8 mouse cellular contexts compared by ENCODE assay signal in the genomic region with DNA sequence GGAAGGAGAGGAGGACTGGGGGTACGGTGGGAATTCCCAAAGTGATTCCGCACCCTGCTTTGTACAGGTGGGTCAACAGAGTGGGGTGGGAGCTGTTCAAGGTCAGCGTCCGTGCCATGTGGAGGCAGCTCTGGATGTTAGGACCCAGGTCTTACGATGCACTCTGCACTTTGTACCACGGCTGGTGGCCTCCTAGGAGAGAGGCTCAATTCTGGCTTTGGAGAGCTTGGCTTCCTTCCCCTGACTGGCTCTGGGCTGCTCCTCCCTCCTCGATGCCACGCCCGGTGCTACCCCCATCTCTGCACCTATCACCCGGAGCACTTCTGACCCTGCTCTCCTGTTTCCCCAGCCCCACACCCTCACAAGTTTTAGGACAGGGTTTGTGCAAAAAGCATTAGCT. TPM values are rescaled to one million over a fixed set of nuclear protein-coding genes. Genes with fewer than 3 reads are reported as not detected.
DNase-seq lines count a peak whose midpoint lies in the region; ATAC-seq and TF ChIP-seq lines count a peak whose summit lies in the region.

No protein-coding gene starts in this region.

- no peak for ATAC-seq in heart, embryonic 11.5 days (replicated peaks; ENCODE audit: insufficient number of reproducible peaks, low FRiP score, low TSS enrichment)
- ATAC-seq in liver, embryonic 15.5 days (ENCODE audit: insufficient read depth) = peak; percentile 84
- peak; percentile 41 for ATAC-seq in stomach, embryonic 16.5 days (ENCODE audit: insufficient read depth, low FRiP score)

- H3K9ac ChIP-seq in heart, embryonic 11.5 days (ENCODE audit: low read depth, low read length) = peak overlapping the region; percentile 61; the same call in 1 of the 2 replicates
- peak overlapping the region; percentile 25; the same call in 1 of the 2 replicates for H3K9ac ChIP-seq in liver, embryonic 15.5 days
- H3K9ac ChIP-seq in stomach, embryonic 16.5 days (ENCODE audit: low read length) = peak overlapping the region; percentile 73

- H3K4me3 ChIP-seq in heart, embryonic 11.5 days (ENCODE audit: low read depth, low read length) = peak overlapping the region; percentile 51
- H3K4me3 ChIP-seq in liver, embryonic 15.5 days (replicated peaks) = peak overlapping the region; percentile 64
- H3K4me3 ChIP-seq in stomach, embryonic 16.5 days (replicated peaks; ENCODE audit: low read length) = peak overlapping the region; percentile 69

- 6% methylated on average over 10 of the region's 10 CpGs for WGBS in heart, embryonic 11.5 days (ENCODE audit: insufficient replicate concordance)
- WGBS in liver, embryonic 15.5 days (ENCODE audit: insufficient replicate concordance) = 11% methylated on average over 10 of the region's 10 CpGs
- WGBS in stomach, embryonic 16.5 days = 5% methylated on average over 10 of the region's 10 CpGs

- H3K36me3 ChIP-seq in heart, embryonic 11.5 days (ENCODE audit: control insufficient read depth, insufficient read depth, low read length) = peaks cover 2% of the 10 kb centered on the region
- 0 out of 2 replicates have a peak, but pooled peaks cover 4% of the 10 kb centered on the region for H3K36me3 ChIP-seq in liver, embryonic 15.5 days (replicated peaks)
- H3K36me3 ChIP-seq in stomach, embryonic 16.5 days (ENCODE audit: control insufficient read depth, insufficient read depth, low read length) = 0 out of 2 replicates have a peak, but pooled peaks cover 3% of the 10 kb centered on the region

- DNase-seq in heart, adult 18-20 months = no peak
- DNase-seq in brain, embryonic 14.5 days (ENCODE audit: low read depth) = peak; percentile 28
- DNase-seq in induced T-regulatory cell, adult 2 months (ENCODE audit: low read depth) = peak; percentile 25
- DNase-seq in gastrocnemius, postnatal 4 days (ENCODE audit: low spot score in 2 of 2) = no peak
- DNase-seq in urinary bladder, postnatal 36 days (ENCODE audit: low spot score in 2 of 2) = no peak

- H3K27me3 ChIP-seq in heart, embryonic 11.5 days (ENCODE audit: control insufficient read depth, insufficient read depth, low read length) = no peaks in the 10 kb centered on the region
- no peaks in the 10 kb centered on the region for H3K27me3 ChIP-seq in liver, embryonic 15.5 days
- no peaks in the 10 kb centered on the region for H3K27me3 ChIP-seq in stomach, embryonic 16.5 days (ENCODE audit: control insufficient read depth, insufficient read depth, low read length)

- TF ChIP-seq CTCF in brain, embryonic 14.5 days (IDR thresholded peaks at IDR 0.05; ENCODE audit: borderline replicate concordance, extremely low read depth, insufficient read depth, insufficient read length) = no peak

- H3K4me2 ChIP-seq in heart, embryonic 11.5 days = peak overlapping the region; percentile 74
- H3K4me2 ChIP-seq in liver, embryonic 15.5 days = peak overlapping the region; percentile 82
- H3K4me2 ChIP-seq in stomach, embryonic 16.5 days (ENCODE audit: low read depth, low read length) = peak overlapping the region; percentile 79

- no peaks in the 10 kb centered on the region for H3K9me3 ChIP-seq in heart, embryonic 11.5 days (replicated peaks; ENCODE audit: control insufficient read depth, low read length)
- H3K9me3 ChIP-seq in liver, embryonic 15.5 days (replicated peaks) = no peaks in the 10 kb centered on the region
- no peaks in the 10 kb centered on the region for H3K9me3 ChIP-seq in stomach, embryonic 16.5 days (replicated peaks; ENCODE audit: control insufficient read depth, low read length)

- no peak for TF ChIP-seq POLR2A in brain, embryonic 14.5 days (IDR thresholded peaks at IDR 0.05; ENCODE audit: borderline replicate concordance, extremely low read depth, insufficient read depth, insufficient read length, poor library complexity, severe bottlenecking)

- peaks cover 3% of the 10 kb centered on the region; the same call in 1 of the 2 replicates for H3K4me1 ChIP-seq in heart, embryonic 11.5 days (ENCODE audit: control insufficient read depth, insufficient read depth, low read length)
- peaks cover 21% of the 10 kb centered on the region for H3K4me1 ChIP-seq in liver, embryonic 15.5 days (replicated peaks)
- peaks cover 9% of the 10 kb centered on the region; the same call in 1 of the 2 replicates for H3K4me1 ChIP-seq in stomach, embryonic 16.5 days (ENCODE audit: control insufficient read depth, insufficient read depth, low read length)

- no peak overlapping the region for H3K27ac ChIP-seq in heart, embryonic 11.5 days (ENCODE audit: low read depth, low read length)
- peak overlapping the region; percentile 67 for H3K27ac ChIP-seq in liver, embryonic 15.5 days (replicated peaks)
- 0 out of 2 replicates have a peak overlapping the region, but pooled peaks have one; percentile 4 for H3K27ac ChIP-seq in stomach, embryonic 16.5 days (ENCODE audit: low read length)

RNA-seq across cellular contexts. Expression of a gene that starts 0.8 kb away (rescaled TPM):
- 34.7 and 36.5 TPM in 2 replicates for polyA plus RNA-seq in heart, embryonic 11.5 days (2014; fragmentation: Nextera tagmentation; extraction: Ambion mirVana)
- total RNA-seq in heart, adult 18-20 months (2021) = 1 to 10 TPM in 1 of 2 experiments, under 1 TPM in 1; 0.55 to 2.1 TPM
- 101 and 117 TPM in 2 replicates for polyA plus RNA-seq in brain, embryonic 14.5 days (2012; rRNA removed)
- polyA plus RNA-seq in liver, embryonic 15.5 days (2015; fragmentation: Nextera tagmentation; extraction: Ambion mirVana) = 94.3 and 106 TPM in 2 replicates
- polyA plus RNA-seq in stomach, embryonic 16.5 days (2015; fragmentation: Nextera tagmentation; extraction: Ambion mirVana) = 53.4 and 57.0 TPM in 2 replicates
- total RNA-seq in gastrocnemius, postnatal 4 days (2021) = 1 to 10 TPM; 4.0 to 4.1 TPM

RNA-seq across cellular contexts. Expression of a gene that starts 20.6 kb away (rescaled TPM):
- polyA plus RNA-seq in heart, embryonic 11.5 days (2014; fragmentation: Nextera tagmentation; extraction: Ambion mirVana) = 28.1 and 30.2 TPM in 2 replicates
- total RNA-seq in heart, adult 18-20 months (2021) = 10 to 100 TPM; 17.1 to 17.3 TPM
- 75.1 and 84.7 TPM in 2 replicates for polyA plus RNA-seq in brain, embryonic 14.5 days (2012; rRNA removed)
- 13.1 and 14.0 TPM in 2 replicates for polyA plus RNA-seq in liver, embryonic 15.5 days (2015; fragmentation: Nextera tagmentation; extraction: Ambion mirVana)
- polyA plus RNA-seq in stomach, embryonic 16.5 days (2015; fragmentation: Nextera tagmentation; extraction: Ambion mirVana) = 29.8 and 30.3 TPM in 2 replicates
- 10 to 100 TPM; 18.2 to 19.6 TPM for total RNA-seq in gastrocnemius, postnatal 4 days (2021)

RNA-seq across cellular contexts. Expression of a gene that starts 25.2 kb away (rescaled TPM):
- polyA plus RNA-seq in heart, embryonic 11.5 days (2014; fragmentation: Nextera tagmentation; extraction: Ambion mirVana) = 32.7 and 38.7 TPM in 2 replicates
- 10 to 100 TPM; 70.8 to 76.9 TPM for total RNA-seq in heart, adult 18-20 months (2021)
- 82.3 and 96.3 TPM in 2 replicates for polyA plus RNA-seq in brain, embryonic 14.5 days (2012; rRNA removed)
- polyA plus RNA-seq in liver, embryonic 15.5 days (2015; fragmentation: Nextera tagmentation; extraction: Ambion mirVana) = 13.5 and 13.8 TPM in 2 replicates
- polyA plus RNA-seq in stomach, embryonic 16.5 days (2015; fragmentation: Nextera tagmentation; extraction: Ambion mirVana) = 39.6 and 43.4 TPM in 2 replicates
- total RNA-seq in gastrocnemius, postnatal 4 days (2021) = 10 to 100 TPM; 56.2 to 56.8 TPM

Comparison
In these comparisons a context has a peak if more than half of its experiments do, and no peak if none do; other contexts are left out.
1. DNase-seq: peak in brain, embryonic 14.5 days (single experiment) and induced T-regulatory cell, adult 2 months (single experiment); none in heart, adult 18-20 months (0 of 2), gastrocnemius, postnatal 4 days (0 of 2) and urinary bladder, postnatal 36 days (0 of 2).
2. Peak in every context shown above with its lines, with median percentiles within 50 percentile points of each other: H3K4me2 ChIP-seq, H3K4me3 ChIP-seq and H3K9ac ChIP-seq.